Mouse (Mus musculus) bone marrow macrophage, adult 2 months (primary cell): ENCODE measurements around the gene Rgs12.

Experiments
- CTCF ChIP-seq: IDR thresholded peaks from 2 replicates; pipeline ENCODE4 v1.5.1; 2012; ENCODE audit warnings: low read depth, mild to moderate bottlenecking, low read length, moderate library complexity
- POLR2A ChIP-seq: IDR thresholded peaks from 2 replicates; pipeline ENCODE4 v1.6.1; 2012; ENCODE audit warnings: mild to moderate bottlenecking, low read depth, low read length, borderline replicate concordance

DNA sequence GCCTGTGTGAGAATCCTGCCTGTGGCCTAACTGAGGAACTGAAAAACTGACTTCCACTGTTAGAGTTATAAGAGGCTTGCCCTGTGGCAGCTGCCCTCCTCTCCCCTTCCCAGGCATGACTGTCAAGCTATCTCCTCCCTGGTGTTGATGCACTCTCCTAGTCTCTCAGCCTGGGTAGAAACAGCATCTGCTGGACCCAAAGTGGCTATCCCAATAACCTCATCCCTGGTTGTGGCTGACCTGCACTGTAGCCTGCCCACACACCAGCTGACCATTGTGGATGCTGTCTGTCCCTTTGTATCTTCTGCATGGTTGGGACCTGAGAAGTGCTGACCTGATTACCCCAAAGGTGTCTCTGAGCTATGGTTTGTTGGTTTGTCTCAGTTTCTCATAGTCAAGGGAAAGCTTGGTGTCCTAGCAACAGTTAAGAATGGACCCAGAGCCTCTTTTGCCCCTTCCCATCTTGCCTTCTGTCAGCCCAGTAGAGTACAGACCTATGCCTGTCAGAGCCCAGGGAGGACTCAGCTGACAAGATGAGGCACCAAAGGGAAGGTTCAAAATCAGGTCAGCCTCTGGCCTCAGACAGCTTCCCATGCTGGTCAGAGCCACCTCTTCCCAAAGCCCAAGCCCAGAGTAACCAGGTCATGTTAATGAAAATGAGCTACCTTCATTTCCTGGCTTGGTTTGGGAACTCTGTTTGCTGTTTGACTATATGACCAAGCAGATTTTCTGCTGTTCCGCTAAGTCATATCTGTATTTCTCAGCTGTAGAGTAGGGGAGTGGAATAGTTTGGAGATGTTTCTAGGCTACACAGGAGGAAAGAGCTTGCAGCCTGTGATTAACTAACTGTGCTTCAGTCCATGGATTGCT lies 39.4 kb upstream of the Rgs12 start:
- TF ChIP-seq POLR2A, result no peak
- TF ChIP-seq CTCF, result no peak
